ENCODE assay signal across 20 mouse cellular contexts in genomic region chr2:141201303-141202014, GRCm38 (mm10).
A peak's percentile ranks its signal among the peaks of the same experiment; 100 is the strongest.
DNase-seq lines count a peak whose midpoint lies in the region; ATAC-seq and TF ChIP-seq lines count a peak whose summit lies in the region.
"Had no signal": no experiment of that assay in that cellular context is flagged by ENCODE, and none has a peak within 500 bp of the region (broad histone marks: within the 10 kb centered on the region; RNA-seq: fewer than 3 reads in every experiment).

No protein-coding gene starts in this region.

- no peak overlapping the region for H3K27ac ChIP-seq in forebrain, embryonic 12.5 days
- H3K27ac ChIP-seq in forebrain, embryonic 16.5 days (ENCODE audit: low read length), result no peak overlapping the region
- no peak overlapping the region for H3K27ac ChIP-seq in embryonic facial prominence, embryonic 14.5 days (replicated peaks; ENCODE audit: low read depth, low read length)
- H3K27ac ChIP-seq in midbrain, embryonic 15.5 days, result no peak overlapping the region
- H3K27ac ChIP-seq in intestine, embryonic 16.5 days (ENCODE audit: low read length), result no peak overlapping the region
- H3K27ac ChIP-seq: embryonic facial prominence, embryonic 15.5 days; forebrain, embryonic 10.5 days; heart, embryonic 13.5 days; liver, embryonic 14.5 days; macrophage had no signal

- no peak for TF ChIP-seq CTCF in brain, embryonic 14.5 days (IDR thresholded peaks at IDR 0.05; ENCODE audit: borderline replicate concordance, extremely low read depth, insufficient read depth, insufficient read length)

- TF ChIP-seq POLR2A in brain, embryonic 14.5 days (IDR thresholded peaks at IDR 0.05; ENCODE audit: borderline replicate concordance, extremely low read depth, insufficient read depth, insufficient read length, poor library complexity, severe bottlenecking), result no peak

- H3K9me3 ChIP-seq in forebrain, embryonic 12.5 days, result no peaks in the 10 kb centered on the region
- no peaks in the 10 kb centered on the region for H3K9me3 ChIP-seq in forebrain, embryonic 16.5 days (ENCODE audit: control insufficient read depth, low read length)
- no peaks in the 10 kb centered on the region for H3K9me3 ChIP-seq in embryonic facial prominence, embryonic 14.5 days (ENCODE audit: control insufficient read depth, low read length)
- H3K9me3 ChIP-seq in midbrain, embryonic 15.5 days, result no peaks in the 10 kb centered on the region
- no peaks in the 10 kb centered on the region for H3K9me3 ChIP-seq in intestine, embryonic 16.5 days (ENCODE audit: control insufficient read depth, low read length)
- H3K9me3 ChIP-seq: embryonic facial prominence, embryonic 15.5 days; forebrain, embryonic 10.5 days; heart, embryonic 13.5 days had no signal

- H3K4me2 ChIP-seq in forebrain, embryonic 12.5 days, result no peak overlapping the region
- H3K4me2 ChIP-seq in forebrain, embryonic 16.5 days (ENCODE audit: low read length), result no peak overlapping the region
- H3K4me2 ChIP-seq in embryonic facial prominence, embryonic 14.5 days (ENCODE audit: low read depth, low read length), result no peak overlapping the region
- H3K4me2 ChIP-seq in midbrain, embryonic 15.5 days, result no peak overlapping the region
- no peak overlapping the region for H3K4me2 ChIP-seq in intestine, embryonic 16.5 days (ENCODE audit: low read depth, low read length)
- H3K4me2 ChIP-seq: embryonic facial prominence, embryonic 15.5 days; heart, embryonic 13.5 days had no signal

- peak; percentile 51; the same call in 1 of the 2 replicates for ATAC-seq in forebrain, embryonic 12.5 days (ENCODE audit: low FRiP score)
- ATAC-seq in forebrain, embryonic 16.5 days, result no peak
- peak; percentile 92; the same call in 1 of the 2 replicates for ATAC-seq in embryonic facial prominence, embryonic 14.5 days (ENCODE audit: low read depth)
- peak; percentile 66; the same call in 1 of the 2 replicates for ATAC-seq in midbrain, embryonic 15.5 days (replicated peaks)
- ATAC-seq in intestine, embryonic 16.5 days, result no peak

- H3K9ac ChIP-seq in forebrain, embryonic 12.5 days, result no peak overlapping the region
- no peak overlapping the region for H3K9ac ChIP-seq in forebrain, embryonic 16.5 days (replicated peaks; ENCODE audit: low read depth, low read length)
- no peak overlapping the region for H3K9ac ChIP-seq in embryonic facial prominence, embryonic 14.5 days (ENCODE audit: low read depth, low read length)
- no peak overlapping the region for H3K9ac ChIP-seq in midbrain, embryonic 15.5 days
- no peak overlapping the region for H3K9ac ChIP-seq in intestine, embryonic 16.5 days (ENCODE audit: low read depth, low read length)
- H3K9ac ChIP-seq: embryonic facial prominence, embryonic 15.5 days; heart, embryonic 13.5 days; liver, embryonic 14.5 days had no signal

- WGBS in forebrain, embryonic 12.5 days, result 59% methylated on average over 2 of the region's 2 CpGs
- WGBS in forebrain, embryonic 16.5 days, result 76% methylated on average over 2 of the region's 2 CpGs
- 68% methylated on average over 2 of the region's 2 CpGs for WGBS in embryonic facial prominence, embryonic 14.5 days
- WGBS in midbrain, embryonic 15.5 days, result 33% methylated on average over 2 of the region's 2 CpGs
- 79% methylated on average over 2 of the region's 2 CpGs for WGBS in intestine, embryonic 16.5 days

- H3K27me3 ChIP-seq in forebrain, embryonic 12.5 days, result no peaks in the 10 kb centered on the region
- no peaks in the 10 kb centered on the region for H3K27me3 ChIP-seq in forebrain, embryonic 16.5 days (replicated peaks; ENCODE audit: control insufficient read depth, insufficient read depth, low read length)
- no peaks in the 10 kb centered on the region for H3K27me3 ChIP-seq in embryonic facial prominence, embryonic 14.5 days (replicated peaks; ENCODE audit: control insufficient read depth, insufficient read depth, low read length)
- H3K27me3 ChIP-seq in midbrain, embryonic 15.5 days (replicated peaks), result no peaks in the 10 kb centered on the region
- no peaks in the 10 kb centered on the region for H3K27me3 ChIP-seq in intestine, embryonic 16.5 days (replicated peaks; ENCODE audit: control insufficient read depth, insufficient read depth, low read length)
- H3K27me3 ChIP-seq: embryonic facial prominence, embryonic 15.5 days; heart, embryonic 13.5 days had no signal

- H3K4me1 ChIP-seq in forebrain, embryonic 12.5 days, result peaks cover 12% of the 10 kb centered on the region
- no peaks in the 10 kb centered on the region for H3K4me1 ChIP-seq in forebrain, embryonic 16.5 days (replicated peaks; ENCODE audit: control insufficient read depth, insufficient read depth, low read length)
- H3K4me1 ChIP-seq in embryonic facial prominence, embryonic 14.5 days (ENCODE audit: control insufficient read depth, insufficient read depth, low read length), result no peaks in the 10 kb centered on the region
- 0 out of 2 replicates have a peak, but pooled peaks cover 7% of the 10 kb centered on the region for H3K4me1 ChIP-seq in midbrain, embryonic 15.5 days
- H3K4me1 ChIP-seq in intestine, embryonic 16.5 days (ENCODE audit: control insufficient read depth, insufficient read depth, low read length), result no peaks in the 10 kb centered on the region
- H3K4me1 ChIP-seq: embryonic facial prominence, embryonic 15.5 days; heart, embryonic 13.5 days had no signal

- H3K4me3 ChIP-seq in forebrain, embryonic 12.5 days (replicated peaks), result no peak overlapping the region
- H3K4me3 ChIP-seq in forebrain, embryonic 16.5 days (replicated peaks; ENCODE audit: low read length), result no peak overlapping the region
- H3K4me3 ChIP-seq in embryonic facial prominence, embryonic 14.5 days (ENCODE audit: low read depth, low read length), result no peak overlapping the region
- H3K4me3 ChIP-seq in midbrain, embryonic 15.5 days, result no peak overlapping the region
- no peak overlapping the region for H3K4me3 ChIP-seq in intestine, embryonic 16.5 days (ENCODE audit: low read length)
- H3K4me3 ChIP-seq: embryonic facial prominence, embryonic 15.5 days; forebrain, embryonic 10.5 days; heart, embryonic 13.5 days had no signal

- peak; percentile 49 for DNase-seq in brain, embryonic 14.5 days (ENCODE audit: low read depth)
- peak; percentile 39 for DNase-seq in embryonic facial prominence, embryonic 14.5 days (ENCODE audit: low spot score)
- no peak for DNase-seq in adrenal gland, postnatal 10 days
- no peak for DNase-seq in right cerebral cortex, postnatal 4 days
- DNase-seq: adrenal gland, adult 2 months; cerebellum, postnatal 25 days; gastrocnemius, postnatal 14 days; heart, adult 18-20 months; kidney, adult 2 months; kidney, postnatal 25 days; thymus, postnatal 36 days had no signal

- no peaks in the 10 kb centered on the region for H3K36me3 ChIP-seq in forebrain, embryonic 12.5 days (replicated peaks)
- no peaks in the 10 kb centered on the region for H3K36me3 ChIP-seq in forebrain, embryonic 16.5 days (ENCODE audit: control insufficient read depth, insufficient read depth)
- no peaks in the 10 kb centered on the region for H3K36me3 ChIP-seq in embryonic facial prominence, embryonic 14.5 days (ENCODE audit: control insufficient read depth, insufficient read depth, low read length)
- no peaks in the 10 kb centered on the region for H3K36me3 ChIP-seq in midbrain, embryonic 15.5 days (replicated peaks)
- no peaks in the 10 kb centered on the region for H3K36me3 ChIP-seq in intestine, embryonic 16.5 days (ENCODE audit: control insufficient read depth, insufficient read depth, low read length)
- H3K36me3 ChIP-seq: embryonic facial prominence, embryonic 15.5 days; forebrain, embryonic 10.5 days; heart, embryonic 13.5 days had no signal

Comparison
In these comparisons a context has a peak if more than half of its experiments do, and no peak if none do; other contexts are left out.
1. ATAC-seq: peak in forebrain, embryonic 12.5 days (single experiment), embryonic facial prominence, embryonic 14.5 days (single experiment) and midbrain, embryonic 15.5 days (single experiment); none in forebrain, embryonic 16.5 days (single experiment) and intestine, embryonic 16.5 days (single experiment).
2. DNase-seq: peak in brain, embryonic 14.5 days (single experiment) and embryonic facial prominence, embryonic 14.5 days (single experiment); none in adrenal gland, postnatal 10 days (single experiment) and right cerebral cortex, postnatal 4 days (single experiment).